Mouse (Mus musculus) adipocyte (in vitro differentiated cells): Measurements from ENCODE around the gene Pttg1.

Experiments used
- DNase-seq: peaks from one replicate; pipeline ENCODE4 v3.0.0-alpha.2; 2016; ENCODE audit warnings: low spot score

Gene Pttg1

GRCm38 (mm10) chr11:43374956-43375355, 51.1 kb downstream of the Pttg1 start:
- no peak for DNase-seq

GRCm38 (mm10) chr11:43373367-43373766, 52.7 kb downstream of the Pttg1 start:
- DNase-seq = no peak

GRCm38 (mm10) chr11:43371807-43372206, 54.2 kb downstream of the Pttg1 start:
- no peak for DNase-seq
